Comparison of ENCODE assay signal across 8 mouse cellular contexts in genomic region chr12:16618512-16619274, GRCm38 (mm10). TPM values are rescaled to one million over a fixed set of nuclear protein-coding genes. Genes with fewer than 3 reads are reported as not detected.
DNase-seq lines count a peak whose midpoint lies in the region; ATAC-seq and TF ChIP-seq lines count a peak whose summit lies in the region.

No protein-coding gene starts in this region.

- TF ChIP-seq CTCF in kidney, adult 2 months (conservative IDR thresholded peaks at IDR 0.05; ENCODE audit: insufficient read depth, insufficient read length, low read depth, low read length): no peak
- no peak for TF ChIP-seq CTCF in small intestine, adult 2 months (IDR thresholded peaks at IDR 0.05; ENCODE audit: extremely low read depth, insufficient read length, insufficient replicate concordance, low read depth, low read length)
- no peak for TF ChIP-seq CTCF in thymus, adult 2 months (IDR thresholded peaks at IDR 0.05; ENCODE audit: borderline replicate concordance, control insufficient read depth, extremely low read depth, insufficient read depth, low read length, poor library complexity)

- intact Hi-C loops in left cerebral cortex, postnatal 25 days (cut with DNase I): no loop called here

- no peak overlapping the region for H3K4me2 ChIP-seq in embryonic facial prominence, embryonic 11.5 days (ENCODE audit: low read depth, low read length)

- peak; percentile 64; the same call in 1 of the 2 replicates for ATAC-seq in embryonic facial prominence, embryonic 11.5 days (replicated peaks; ENCODE audit: insufficient number of reproducible peaks, low FRiP score, low TSS enrichment, low read depth)

- H3K9me3 ChIP-seq in embryonic facial prominence, embryonic 11.5 days (replicated peaks; ENCODE audit: control insufficient read depth, low read length): no peaks in the 10 kb centered on the region
- no peaks in the 10 kb centered on the region for H3K9me3 ChIP-seq in midbrain, embryonic 10.5 days (replicated peaks)

- H3K27me3 ChIP-seq in embryonic facial prominence, embryonic 11.5 days (ENCODE audit: control insufficient read depth, insufficient read depth, low read length): no peaks in the 10 kb centered on the region
- H3K27me3 ChIP-seq in kidney, adult 2 months (replicated peaks; ENCODE audit: control insufficient read depth, insufficient read depth, low read length): no peaks in the 10 kb centered on the region
- no peaks in the 10 kb centered on the region for H3K27me3 ChIP-seq in midbrain, embryonic 10.5 days (ENCODE audit: low read depth, poor library complexity, severe bottlenecking)
- H3K27me3 ChIP-seq in small intestine, adult 2 months (ENCODE audit: control insufficient read depth, insufficient read depth, low read length): no peaks in the 10 kb centered on the region
- no peaks in the 10 kb centered on the region for H3K27me3 ChIP-seq in thymus, adult 2 months (ENCODE audit: control insufficient read depth, insufficient read depth, low read length)

- no peak overlapping the region for H3K4me3 ChIP-seq in embryonic facial prominence, embryonic 11.5 days (ENCODE audit: low read depth, low read length)
- H3K4me3 ChIP-seq in kidney, adult 2 months (ENCODE audit: insufficient read depth, low read depth, low read length): no peak overlapping the region
- no peak overlapping the region for H3K4me3 ChIP-seq in midbrain, embryonic 10.5 days
- no peak overlapping the region for H3K4me3 ChIP-seq in small intestine, adult 2 months (ENCODE audit: low read depth, low read length)
- no peak overlapping the region for H3K4me3 ChIP-seq in thymus, adult 2 months (ENCODE audit: control insufficient read depth, insufficient read depth, low read length)

- WGBS in embryonic facial prominence, embryonic 11.5 days: 33% methylated on average over 12 of the region's 12 CpGs
- 6% methylated on average over 12 of the region's 12 CpGs for WGBS in kidney, adult 2 months
- WGBS in midbrain, embryonic 10.5 days: 32% methylated on average over 12 of the region's 12 CpGs
- 7% methylated on average over 12 of the region's 12 CpGs for WGBS in small intestine, adult 2 months
- WGBS in thymus, adult 2 months: 88% methylated on average over 12 of the region's 12 CpGs

- H3K9ac ChIP-seq in embryonic facial prominence, embryonic 11.5 days (replicated peaks; ENCODE audit: low read length): no peak overlapping the region

- TF ChIP-seq POLR2A in kidney, adult 2 months (IDR thresholded peaks at IDR 0.05; ENCODE audit: low read depth, low read length): no peak
- no peak for TF ChIP-seq POLR2A in small intestine, adult 2 months (IDR thresholded peaks at IDR 0.05; ENCODE audit: low read depth, low read length)
- no peak for TF ChIP-seq POLR2A in thymus, adult 2 months (IDR thresholded peaks at IDR 0.05; ENCODE audit: control insufficient read depth, extremely low read depth, insufficient read depth, low read length, poor library complexity)

- H3K27ac ChIP-seq in embryonic facial prominence, embryonic 11.5 days (replicated peaks; ENCODE audit: low read depth, low read length): no peak overlapping the region
- peak overlapping the region; percentile 79 for H3K27ac ChIP-seq in kidney, adult 2 months (ENCODE audit: insufficient read depth, low read depth, low read length)
- peak overlapping the region; percentile 70 for H3K27ac ChIP-seq in midbrain, embryonic 10.5 days (replicated peaks)
- peak overlapping the region; percentile 9; the same call in 1 of the 2 replicates for H3K27ac ChIP-seq in small intestine, adult 2 months (ENCODE audit: insufficient read depth, low read depth, low read length)
- H3K27ac ChIP-seq in thymus, adult 2 months (ENCODE audit: control insufficient read depth, insufficient read depth, low read length): no peak overlapping the region

- H3K36me3 ChIP-seq in embryonic facial prominence, embryonic 11.5 days (replicated peaks; ENCODE audit: control insufficient read depth, insufficient read depth, low read depth, low read length): no peaks in the 10 kb centered on the region
- no peaks in the 10 kb centered on the region for H3K36me3 ChIP-seq in kidney, adult 2 months (ENCODE audit: control insufficient read depth, insufficient read depth, low read length)
- no peaks in the 10 kb centered on the region for H3K36me3 ChIP-seq in midbrain, embryonic 10.5 days
- H3K36me3 ChIP-seq in small intestine, adult 2 months (ENCODE audit: control insufficient read depth, insufficient read depth, low read length): no peaks in the 10 kb centered on the region
- no peaks in the 10 kb centered on the region for H3K36me3 ChIP-seq in thymus, adult 2 months (ENCODE audit: control insufficient read depth, insufficient read depth, low read length)

- no peaks in the 10 kb centered on the region for H3K4me1 ChIP-seq in embryonic facial prominence, embryonic 11.5 days (ENCODE audit: control insufficient read depth, insufficient read depth, low read length)
- H3K4me1 ChIP-seq in kidney, adult 2 months (ENCODE audit: control insufficient read depth, insufficient read depth, low read length): peaks cover 16% of the 10 kb centered on the region
- H3K4me1 ChIP-seq in midbrain, embryonic 10.5 days: peaks cover 22% of the 10 kb centered on the region
- H3K4me1 ChIP-seq in small intestine, adult 2 months (ENCODE audit: control insufficient read depth, insufficient read depth, insufficient read length, low read length): peaks cover 12% of the 10 kb centered on the region; the same call in 1 of the 2 replicates
- H3K4me1 ChIP-seq in thymus, adult 2 months (replicated peaks; ENCODE audit: control insufficient read depth, insufficient read depth, low read length): no peaks in the 10 kb centered on the region

- peak; percentile 92 for DNase-seq in adrenal gland, postnatal 10 days
- DNase-seq in embryonic facial prominence, embryonic 11.5 days (ENCODE audit: low spot score): peak; percentile 59
- DNase-seq in heart, adult 18-20 months: peak; percentile 89 to 94
- DNase-seq in kidney, adult 2 months: peak; percentile 97
- peak; percentile 55 to 67 for DNase-seq in left cerebral cortex, postnatal 25 days (ENCODE audit: low spot score in 2 of 2)
- peak; percentile 77 for DNase-seq in midbrain, embryonic 10.5 days (ENCODE audit: low spot score)
- DNase-seq in thymus, adult 2 months: no peak

RNA-seq across cellular contexts. Expression of gene Lpin1, which starts 7.9 kb away (rescaled TPM):
- 100 to 1,000 TPM in 1 of 2 experiments, 10 to 100 TPM in 1; 76.2 to 163 TPM for total RNA-seq in adrenal gland, postnatal 10 days (2021)
- 6.9 and 7.8 TPM in 2 replicates for polyA plus RNA-seq in embryonic facial prominence, embryonic 11.5 days (2014; fragmentation: Nextera tagmentation; extraction: Ambion mirVana)
- total RNA-seq in heart, adult 18-20 months (2021): 100 to 1,000 TPM; 161 to 165 TPM
- 33.5 and 34.2 TPM in 2 replicates for polyA plus RNA-seq in kidney, adult 2 months (2012; rRNA removed)
- 10 to 100 TPM; 18.1 to 18.3 TPM for total RNA-seq in left cerebral cortex, postnatal 25 days (2021)
- polyA plus RNA-seq in midbrain, embryonic 10.5 days (2016; fragmentation: Nextera tagmentation; extraction: Ambion mirVana): 5.5 and 9.0 TPM in 2 replicates
- 1.4 and 4.0 TPM in 2 replicates for polyA plus RNA-seq in small intestine, adult 2 months (2012; rRNA removed)
- 24.2 and 24.3 TPM in 2 replicates for polyA plus RNA-seq in thymus, adult 2 months (2012; rRNA removed)

RNA-seq across cellular contexts. Expression of gene Ntsr2, which starts 34.5 kb away (rescaled TPM):
- total RNA-seq in adrenal gland, postnatal 10 days (2021): under 1 TPM in 1 of 2 experiments, not detected in 1; 0.60 TPM
- polyA plus RNA-seq in embryonic facial prominence, embryonic 11.5 days (2014; fragmentation: Nextera tagmentation; extraction: Ambion mirVana): not detected in 2 replicates
- total RNA-seq in heart, adult 18-20 months (2021): 1 to 10 TPM; 7.2 to 7.9 TPM
- 0.27 and 0.30 TPM in 2 replicates for polyA plus RNA-seq in kidney, adult 2 months (2012; rRNA removed)
- 100 to 1,000 TPM; 151 to 171 TPM for total RNA-seq in left cerebral cortex, postnatal 25 days (2021)
- not detected in 2 replicates for polyA plus RNA-seq in midbrain, embryonic 10.5 days (2016; fragmentation: Nextera tagmentation; extraction: Ambion mirVana)
- polyA plus RNA-seq in small intestine, adult 2 months (2012; rRNA removed): 0.15 TPM in 1 of 2 replicates, not detected in the other
- polyA plus RNA-seq in thymus, adult 2 months (2012; rRNA removed): 0.36 and 3.0 TPM in 2 replicates

Comparison
In these comparisons a context has a peak if more than half of its experiments do, and no peak if none do; other contexts are left out.
1. H3K27ac ChIP-seq: peak in kidney, adult 2 months (single experiment), midbrain, embryonic 10.5 days (single experiment) and small intestine, adult 2 months (single experiment); none in embryonic facial prominence, embryonic 11.5 days (single experiment) and thymus, adult 2 months (single experiment).